Mouse (Mus musculus): ENCODE measurements around the gene Bicc1. TPM values are rescaled to one million over a fixed set of nuclear protein-coding genes. Genes with fewer than 3 reads are reported as not detected.

The Bicc1 gene
- total and polyA plus RNA-seq, 3 experiments: 13.7 to 17.1 (median 14.6) TPM

- no peaks in the 10 kb centered on the region for H3K79me2 ChIP-seq (replicated peaks; ENCODE audit: control insufficient read depth, insufficient read depth, low read length)
- no peaks in the 10 kb centered on the region for H3K36me3 ChIP-seq (ENCODE audit: control insufficient read depth, insufficient read depth, low read length)
- H3K4me3 ChIP-seq: no peak overlapping the region
- 30% methylated on average over 9 of the region's 9 CpGs for WGBS
- peak; percentile 37 to 55 for DNase-seq
- peak overlapping the region; percentile 38 for H3K27ac ChIP-seq
- H3K27me3 ChIP-seq (ENCODE audit: control insufficient read depth, insufficient read depth, low read length): no peaks in the 10 kb centered on the region
- no peak for TF ChIP-seq POLR2A (IDR thresholded peaks at IDR 0.05; ENCODE audit: insufficient read depth, low read depth, low read length)
- no peak for TF ChIP-seq CTCF (IDR thresholded peaks at IDR 0.05)
- TF ChIP-seq EP300 (IDR thresholded peaks at IDR 0.05; ENCODE audit: insufficient read depth, low read depth, low read length): no peak; the same call in 1 of the 2 replicates
- intact Hi-C loops (cut with DNase I): loop anchor here (5.0 kb wide), 1 partner anchor 228 kb away; no protein-coding TSS in a partner anchor
- H3K4me1 ChIP-seq (ENCODE audit: control insufficient read depth, insufficient read depth, low read length): peaks cover 9% of the 10 kb centered on the region
- no peak overlapping the region for H3K9ac ChIP-seq (ENCODE audit: low read depth, low read length)
Observed at GRCm38 (mm10) chr10:71195501-71195900, 36.0 kb upstream of the Bicc1 start.

- DNase-seq: no peak
- H3K4me3 ChIP-seq: no peak overlapping the region
- H3K9ac ChIP-seq (ENCODE audit: low read depth, low read length): no peak overlapping the region
- no peaks in the 10 kb centered on the region for H3K27me3 ChIP-seq (ENCODE audit: control insufficient read depth, insufficient read depth, low read length)
- 68% methylated on average over 7 of the region's 7 CpGs for WGBS
- peak overlapping the region; percentile 26; the same call in 1 of the 2 replicates for H3K27ac ChIP-seq
- intact Hi-C loops (cut with DNase I): loop anchor here (5.0 kb wide), 1 partner anchor 227 kb away; no protein-coding TSS in a partner anchor
- no peaks in the 10 kb centered on the region for H3K36me3 ChIP-seq (ENCODE audit: control insufficient read depth, insufficient read depth, low read length)
- H3K79me2 ChIP-seq (replicated peaks; ENCODE audit: control insufficient read depth, insufficient read depth, low read length): no peaks in the 10 kb centered on the region
- H3K4me1 ChIP-seq (ENCODE audit: control insufficient read depth, insufficient read depth, low read length): peaks cover 9% of the 10 kb centered on the region
- TF ChIP-seq CTCF (IDR thresholded peaks at IDR 0.05): no peak
- no peak for TF ChIP-seq EP300 (IDR thresholded peaks at IDR 0.05; ENCODE audit: insufficient read depth, low read depth, low read length)
- TF ChIP-seq POLR2A (IDR thresholded peaks at IDR 0.05; ENCODE audit: insufficient read depth, low read depth, low read length): no peak
Observed at GRCm38 (mm10) chr10:71194713-71195112, 35.2 kb upstream of the Bicc1 start.

GRCm38 (mm10) chr10:71193319-71193718 is 33.8 kb upstream of the Bicc1 start:
- Histone ChIP-seq H3K27ac (peak overlapping the region; percentile 26; the same call in 1 of the 2 replicates), H3K4me3 (no peak overlapping the region)
- 22% methylated on average over 7 of the region's 7 CpGs for WGBS

GRCm38 (mm10) chr10:71192886-71193285 is 33.4 kb upstream of the Bicc1 start:
- Histone ChIP-seq H3K27ac (peak overlapping the region; percentile 31), H3K36me3 (ENCODE audit: control insufficient read depth, insufficient read depth, low read length) (no peaks in the 10 kb centered on the region), H3K4me3 (no peak overlapping the region), H3K27me3 (ENCODE audit: control insufficient read depth, insufficient read depth, low read length) (no peaks in the 10 kb centered on the region), H3K4me1 (ENCODE audit: control insufficient read depth, insufficient read depth, low read length) (peaks cover 6% of the 10 kb centered on the region), H3K9ac (ENCODE audit: low read depth, low read length) (no peak overlapping the region), H3K79me2 (replicated peaks; ENCODE audit: control insufficient read depth, insufficient read depth, low read length) (no peaks in the 10 kb centered on the region)
- TF ChIP-seq EP300 (IDR thresholded peaks at IDR 0.05; ENCODE audit: insufficient read depth, low read depth, low read length) (0 out of 2 replicates have a peak, but pooled peaks have one; percentile 25), POLR2A (IDR thresholded peaks at IDR 0.05; ENCODE audit: insufficient read depth, low read depth, low read length) (no peak)
- WGBS: 30% methylated on average over 11 of the region's 11 CpGs
- intact Hi-C loops (cut with DNase I): no loop called here
- peak; percentile 40 to 66 for DNase-seq

More at GRCm38 (mm10) chr10:71193319-71193718, 33.8 kb upstream of the Bicc1 start:
- Histone ChIP-seq H3K4me1 (ENCODE audit: control insufficient read depth, insufficient read depth, low read length) (peaks cover 7% of the 10 kb centered on the region), H3K36me3 (ENCODE audit: control insufficient read depth, insufficient read depth, low read length) (no peaks in the 10 kb centered on the region), H3K9ac (ENCODE audit: low read depth, low read length) (no peak overlapping the region), H3K27me3 (ENCODE audit: control insufficient read depth, insufficient read depth, low read length) (no peaks in the 10 kb centered on the region), H3K79me2 (replicated peaks; ENCODE audit: control insufficient read depth, insufficient read depth, low read length) (no peaks in the 10 kb centered on the region)
- no peak for DNase-seq
- no peak for TF ChIP-seq CTCF (IDR thresholded peaks at IDR 0.05)
- no peak for TF ChIP-seq EP300 (IDR thresholded peaks at IDR 0.05; ENCODE audit: insufficient read depth, low read depth, low read length)
- no peak for TF ChIP-seq POLR2A (IDR thresholded peaks at IDR 0.05; ENCODE audit: insufficient read depth, low read depth, low read length)
- intact Hi-C loops (cut with DNase I): no loop called here

GRCm38 (mm10) chr10:71188681-71189080 is 29.2 kb upstream of the Bicc1 start:
- TF ChIP-seq EP300 (IDR thresholded peaks at IDR 0.05; ENCODE audit: insufficient read depth, low read depth, low read length) (no peak), CTCF (IDR thresholded peaks at IDR 0.05) (no peak), POLR2A (IDR thresholded peaks at IDR 0.05; ENCODE audit: insufficient read depth, low read depth, low read length) (no peak)
- no peaks in the 10 kb centered on the region for H3K79me2 ChIP-seq (replicated peaks; ENCODE audit: control insufficient read depth, insufficient read depth, low read length)
- no peak overlapping the region for H3K27ac ChIP-seq
- no peaks in the 10 kb centered on the region for H3K36me3 ChIP-seq (ENCODE audit: control insufficient read depth, insufficient read depth, low read length)
- intact Hi-C loops (cut with DNase I): no loop called here
- no peak overlapping the region for H3K4me3 ChIP-seq
- H3K9ac ChIP-seq (ENCODE audit: low read depth, low read length): no peak overlapping the region
- no peak for DNase-seq
- no peaks in the 10 kb centered on the region for H3K27me3 ChIP-seq (ENCODE audit: control insufficient read depth, insufficient read depth, low read length)
- no peaks in the 10 kb centered on the region for H3K4me1 ChIP-seq (ENCODE audit: control insufficient read depth, insufficient read depth, low read length)
- WGBS: 87% methylated on average over 4 of the region's 4 CpGs

- no peak for DNase-seq
- Histone ChIP-seq H3K4me1 (ENCODE audit: control insufficient read depth, insufficient read depth, low read length) (no peaks in the 10 kb centered on the region), H3K9ac (ENCODE audit: low read depth, low read length) (no peak overlapping the region), H3K27me3 (ENCODE audit: control insufficient read depth, insufficient read depth, low read length) (no peaks in the 10 kb centered on the region), H3K79me2 (replicated peaks; ENCODE audit: control insufficient read depth, insufficient read depth, low read length) (no peaks in the 10 kb centered on the region), H3K27ac (no peak overlapping the region), H3K4me3 (no peak overlapping the region), H3K36me3 (ENCODE audit: control insufficient read depth, insufficient read depth, low read length) (no peaks in the 10 kb centered on the region)
- intact Hi-C loops (cut with DNase I): no loop called here
- 73% methylated on average over 7 of the region's 7 CpGs for WGBS
- TF ChIP-seq EP300 (IDR thresholded peaks at IDR 0.05; ENCODE audit: insufficient read depth, low read depth, low read length): no peak
Observed at GRCm38 (mm10) chr10:71185059-71185458, 25.6 kb upstream of the Bicc1 start.

Measured in heart, adult 2 months (tissue).